Comparison of ENCODE assay signal across 16 mouse cellular contexts in the genomic region with DNA sequence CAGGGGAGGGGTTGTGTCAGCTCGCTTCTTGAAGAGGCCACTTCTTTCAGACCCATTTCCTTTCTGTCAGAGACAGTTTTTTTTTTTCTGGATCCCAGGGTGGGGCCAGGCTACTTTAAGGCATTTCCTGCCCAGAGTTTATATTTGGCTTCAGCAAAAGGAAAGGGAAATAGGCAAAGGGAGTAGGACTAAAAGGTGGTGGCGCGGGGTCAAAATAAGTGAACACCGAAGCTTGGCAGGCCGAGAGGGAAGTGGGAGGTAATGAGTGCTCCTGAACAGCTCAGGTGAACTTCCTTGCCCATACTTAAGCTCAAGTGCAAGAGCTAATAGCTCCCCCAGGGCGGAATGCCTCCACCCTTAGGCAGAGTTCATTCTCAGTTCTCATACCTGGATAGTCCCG. TPM values are rescaled to one million over a fixed set of nuclear protein-coding genes. Genes with fewer than 3 reads are reported as not detected.
DNase-seq lines count a peak whose midpoint lies in the region; ATAC-seq and TF ChIP-seq lines count a peak whose summit lies in the region.
"Had no signal": no experiment of that assay in that cellular context is flagged by ENCODE, and none has a peak within 500 bp of the region (broad histone marks: within the 10 kb centered on the region; RNA-seq: fewer than 3 reads in every experiment).

No protein-coding gene starts in this region.

- H3K4me2 ChIP-seq in heart, embryonic 15.5 days, result no peak overlapping the region
- H3K4me2 ChIP-seq in forebrain, embryonic 16.5 days (ENCODE audit: low read length), result no peak overlapping the region
- H3K4me2 ChIP-seq: embryonic facial prominence, embryonic 13.5 days; hindbrain, embryonic 12.5 days; liver, embryonic 12.5 days; midbrain, embryonic 11.5 days had no signal

- ATAC-seq in heart, embryonic 15.5 days (replicated peaks; ENCODE audit: insufficient number of reproducible peaks, insufficient read depth, low FRiP score, low read depth), result no peak
- no peak for ATAC-seq in forebrain, embryonic 16.5 days
- ATAC-seq: intestine, postnatal 0 days; liver, embryonic 12.5 days had no signal

- H3K9ac ChIP-seq in heart, embryonic 15.5 days, result no peak overlapping the region
- H3K9ac ChIP-seq in forebrain, embryonic 16.5 days (replicated peaks; ENCODE audit: low read depth, low read length), result no peak overlapping the region
- H3K9ac ChIP-seq: embryonic facial prominence, embryonic 13.5 days; hindbrain, embryonic 12.5 days; liver, embryonic 12.5 days had no signal

- WGBS in heart, embryonic 15.5 days, result 65% methylated on average over 7 of the region's 7 CpGs
- WGBS in forebrain, embryonic 16.5 days, result 87% methylated on average over 7 of the region's 7 CpGs

- H3K27ac ChIP-seq in layer of hippocampus, adult 2 months, result peak overlapping the region; percentile 82; the same call in 1 of the 2 replicates
- H3K27ac ChIP-seq in heart, embryonic 15.5 days, result peak overlapping the region; percentile 48; the same call in 1 of the 2 replicates
- no peak overlapping the region for H3K27ac ChIP-seq in forebrain, embryonic 16.5 days (ENCODE audit: low read length)
- H3K27ac ChIP-seq: embryonic facial prominence, embryonic 13.5 days; hindbrain, embryonic 12.5 days; liver, embryonic 12.5 days had no signal

- H3K36me3 ChIP-seq in heart, embryonic 15.5 days, result no peaks in the 10 kb centered on the region
- no peaks in the 10 kb centered on the region for H3K36me3 ChIP-seq in forebrain, embryonic 16.5 days (ENCODE audit: control insufficient read depth, insufficient read depth)
- H3K36me3 ChIP-seq: embryonic facial prominence, embryonic 13.5 days; hindbrain, embryonic 12.5 days; liver, embryonic 12.5 days had no signal

- TF ChIP-seq CTCF in layer of hippocampus, adult 2 months (conservative IDR thresholded peaks at IDR 0.05), result no peak

- H3K9me3 ChIP-seq in heart, embryonic 15.5 days (replicated peaks), result no peaks in the 10 kb centered on the region
- H3K9me3 ChIP-seq in forebrain, embryonic 16.5 days (ENCODE audit: control insufficient read depth, low read length), result 0 out of 2 replicates have a peak, but pooled peaks cover 2% of the 10 kb centered on the region
- H3K9me3 ChIP-seq: embryonic facial prominence, embryonic 13.5 days; liver, embryonic 12.5 days had no signal

- peaks cover 48% of the 10 kb centered on the region for H3K4me1 ChIP-seq in heart, embryonic 15.5 days (replicated peaks)
- H3K4me1 ChIP-seq in forebrain, embryonic 16.5 days (replicated peaks; ENCODE audit: control insufficient read depth, insufficient read depth, low read length), result no peaks in the 10 kb centered on the region
- H3K4me1 ChIP-seq: embryonic facial prominence, embryonic 13.5 days; hindbrain, embryonic 12.5 days had no signal

- no peak overlapping the region for H3K4me3 ChIP-seq in layer of hippocampus, adult 2 months
- H3K4me3 ChIP-seq in heart, embryonic 15.5 days, result no peak overlapping the region
- no peak overlapping the region for H3K4me3 ChIP-seq in forebrain, embryonic 16.5 days (replicated peaks; ENCODE audit: low read length)
- H3K4me3 ChIP-seq: embryonic facial prominence, embryonic 13.5 days; hindbrain, embryonic 12.5 days; liver, embryonic 12.5 days had no signal

- no peak for DNase-seq in layer of hippocampus, adult 2 months (ENCODE audit: low spot score in 2 of 2)
- no peak for DNase-seq in layer of hippocampus, postnatal 14 days (ENCODE audit: low spot score in 2 of 2)
- peak; percentile 39 for DNase-seq in kidney, postnatal 10 days
- DNase-seq in lung, postnatal 14 days, result peak; percentile 42
- DNase-seq in testis, postnatal 10 days (ENCODE audit: low spot score), result no peak
- no peak for DNase-seq in frontal cortex, postnatal 10 days (ENCODE audit: low spot score in 2 of 2)
- DNase-seq: cerebellum, adult 9-11 months; gastrocnemius, postnatal 10 days; thymus, adult 18-20 months had no signal

- peaks cover 4% of the 10 kb centered on the region; the same call in 1 of the 2 replicates for H3K27me3 ChIP-seq in heart, embryonic 15.5 days
- no peaks in the 10 kb centered on the region for H3K27me3 ChIP-seq in forebrain, embryonic 16.5 days (replicated peaks; ENCODE audit: control insufficient read depth, insufficient read depth, low read length)

RNA-seq across cellular contexts. Expression of a gene that starts 49.2 kb away (rescaled TPM):
- total RNA-seq in layer of hippocampus, adult 2 months (2021), result 1 to 10 TPM; 7.6 to 9.0 TPM
- 1 to 10 TPM; 7.9 to 9.1 TPM for total RNA-seq in layer of hippocampus, postnatal 14 days (2021)
- 14.4 and 15.4 TPM in 2 replicates for polyA plus RNA-seq in heart, embryonic 15.5 days (2015; fragmentation: Nextera tagmentation; extraction: Ambion mirVana)
- 3.7 and 6.1 TPM in 2 replicates for polyA plus RNA-seq in forebrain, embryonic 16.5 days (2015; fragmentation: Nextera tagmentation; extraction: Ambion mirVana)

Comparison
In these comparisons a context has a peak if more than half of its experiments do, and no peak if none do; other contexts are left out.
1. DNase-seq: peak in kidney, postnatal 10 days (single experiment) and lung, postnatal 14 days (single experiment); none in layer of hippocampus, adult 2 months (0 of 2), layer of hippocampus, postnatal 14 days (0 of 2), testis, postnatal 10 days (single experiment) and frontal cortex, postnatal 10 days (0 of 2).